Mouse (Mus musculus): ENCODE measurements at regions not wholly inside any gene's neighbourhood (a gene's known extent, or its start where the extent isn't known, plus 50 kb on each side); places are given as distances from the start of the nearest gene placed in this dataset.

DNA sequence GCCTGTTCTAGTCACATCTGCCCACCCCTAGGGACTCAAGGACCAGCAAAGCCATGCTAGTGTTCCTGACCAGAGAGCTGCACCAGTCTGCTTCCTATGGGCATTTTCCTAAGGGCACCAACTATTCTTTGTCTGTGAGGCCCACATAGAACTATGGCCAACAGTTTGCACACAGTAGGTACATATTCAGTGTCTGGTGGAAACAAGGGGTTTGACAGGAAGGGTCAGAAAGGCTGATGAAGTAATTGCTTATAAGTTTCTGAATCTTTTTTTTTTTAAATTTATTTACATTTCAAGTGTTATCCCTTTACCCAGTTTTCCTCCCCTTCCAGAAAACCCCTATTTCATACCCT, 290.9 kb downstream of the Zfp706 start:
- TF ChIP-seq CTCF (IDR thresholded peaks at IDR 0.05; ENCODE audit: extremely low read depth, insufficient read length, insufficient replicate concordance, low read depth, low read length), result no peak
- no peak for TF ChIP-seq POLR2A (IDR thresholded peaks at IDR 0.05; ENCODE audit: low read depth, low read length)
